Mouse (Mus musculus) embryonic fibroblast, embryonic 13.5 days (primary cell): Measurements from ENCODE around the gene Slc16a6. TPM values are rescaled to one million over a fixed set of nuclear protein-coding genes. Genes with fewer than 3 reads are reported as not detected.

ENCODE experiments used
- H3K27ac ChIP-seq: 2 replicates; pipeline ENCODE4 v1.5.1; 2012; ENCODE audit warnings: low read length, control low read depth, inconsistent platforms; ENCODE audit not compliant: insufficient read depth
- H3K4me1 ChIP-seq: 2 replicates; pipeline ENCODE4 v1.6.1; 2011; ENCODE audit warnings: low read length; ENCODE audit not compliant: control insufficient read depth, insufficient read depth
- H3K4me3 ChIP-seq: 2 replicates; pipeline ENCODE4 v1.5.1; 2011; ENCODE audit warnings: mild to moderate bottlenecking, control low read depth, low read length; ENCODE audit not compliant: insufficient read depth
- CTCF ChIP-seq: IDR thresholded peaks from 2 replicates; pipeline ENCODE4 v1.5.1; 2011; ENCODE audit warnings: mild to moderate bottlenecking, control low read depth, low read length, moderate library complexity, borderline replicate concordance; ENCODE audit not compliant: insufficient read depth
- POLR2A ChIP-seq: IDR thresholded peaks from 2 replicates; pipeline ENCODE4 v1.6.1; 2011; ENCODE audit warnings: low read depth, mild to moderate bottlenecking, control low read depth, low read length, moderate library complexity
- polyA plus RNA-seq: library from polyadenylated mRNA; stranded (reverse); fragments of >200 nt; gene quantifications from 2 replicates; pipeline ENCODE4 v1.2.4, GENCODE M21; 2011; ENCODE audit warnings: low read depth; ENCODE audit not compliant: missing spikeins, insufficient read length

The Slc16a6 gene
- polyA plus RNA-seq, 1 experiment, result 3.0 TPM

- no peak overlapping the region for H3K4me3 ChIP-seq
- no peaks in the 10 kb centered on the region for H3K4me1 ChIP-seq
- H3K27ac ChIP-seq, result no peak overlapping the region
- TF ChIP-seq POLR2A (no peak), CTCF (no peak)
Observed at GRCm38 (mm10) chr11:109487111-109487510, 13.7 kb upstream of the Slc16a6 start.

DNA sequence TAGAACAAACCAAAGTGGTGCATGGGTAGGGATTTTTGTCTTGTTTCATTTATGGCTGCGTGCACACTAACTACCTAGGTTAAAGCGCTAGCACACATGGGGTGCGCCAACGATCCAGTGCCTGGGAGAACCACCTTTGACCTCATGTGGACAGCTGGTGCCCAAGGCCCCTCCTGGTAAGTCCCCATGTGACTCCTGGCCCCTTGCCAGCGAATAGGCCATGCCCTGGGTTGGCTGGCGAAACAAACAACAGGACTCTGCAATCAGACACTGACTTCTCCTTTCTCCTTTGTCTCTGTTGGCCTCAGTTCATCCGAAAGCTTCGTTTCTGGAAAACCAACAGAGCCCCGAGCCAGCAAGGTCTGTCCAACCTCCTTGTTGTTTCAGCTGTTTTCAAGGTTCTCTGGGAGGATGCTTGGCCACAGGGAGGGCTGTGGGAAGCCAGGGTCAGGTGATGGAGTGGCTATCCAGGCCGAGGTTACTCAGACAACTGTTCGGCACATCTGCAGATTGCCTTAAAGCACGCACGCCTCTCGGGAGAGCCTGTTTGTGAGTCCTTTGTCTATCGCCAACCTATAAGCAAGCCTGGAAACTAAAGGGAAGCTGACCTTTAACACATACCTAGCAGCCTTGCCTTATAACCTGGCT is 12.1 kb upstream of the Slc16a6 start:
- Histone ChIP-seq H3K4me3 (no peak overlapping the region), H3K27ac (no peak overlapping the region), H3K4me1 (no peaks in the 10 kb centered on the region)
- TF ChIP-seq CTCF, result no peak

GRCm38 (mm10) chr11:109480440-109480839 is 7.0 kb upstream of the Slc16a6 start:
- no peak for TF ChIP-seq CTCF
- TF ChIP-seq POLR2A, result no peak
- no peaks in the 10 kb centered on the region for H3K4me1 ChIP-seq
- no peak overlapping the region for H3K27ac ChIP-seq
- H3K4me3 ChIP-seq, result no peak overlapping the region

DNA sequence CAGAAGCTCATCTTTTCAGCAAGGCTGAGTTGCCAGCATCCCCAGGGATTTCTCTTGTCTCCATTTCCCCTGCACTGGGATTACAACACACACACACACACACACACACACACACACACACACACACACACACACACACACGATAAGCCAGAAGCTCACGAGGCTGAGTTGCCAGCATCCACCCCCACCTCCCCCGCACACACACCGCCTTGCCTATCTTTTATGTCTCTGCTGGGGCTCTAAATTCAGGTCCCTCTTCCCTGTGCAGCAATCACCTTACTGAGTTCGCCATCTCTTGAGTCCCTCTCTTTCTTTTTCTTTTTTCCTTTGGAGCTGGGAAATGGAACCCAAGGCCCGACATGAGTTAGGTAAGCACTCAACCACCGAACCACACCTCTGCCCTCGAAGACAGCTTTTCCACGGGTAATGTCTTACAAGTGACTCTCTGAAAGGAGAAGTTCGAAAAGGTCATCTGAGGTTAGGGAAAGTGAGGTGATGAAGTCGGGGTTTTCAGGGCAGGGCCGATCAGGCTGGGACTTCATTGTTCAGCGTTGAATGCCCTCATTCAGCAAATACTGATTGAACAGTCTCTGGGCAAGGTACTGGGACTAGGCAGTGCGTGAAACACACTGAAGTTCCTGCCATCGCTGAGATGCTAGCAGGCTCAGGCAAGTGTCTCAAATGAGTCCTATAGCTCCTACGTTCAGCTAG is 6.3 kb upstream of the Slc16a6 start:
- H3K4me1 ChIP-seq, result no peaks in the 10 kb centered on the region
- no peak for TF ChIP-seq POLR2A
- TF ChIP-seq CTCF, result no peak
- no peak overlapping the region for H3K27ac ChIP-seq
- H3K4me3 ChIP-seq, result no peak overlapping the region

DNA sequence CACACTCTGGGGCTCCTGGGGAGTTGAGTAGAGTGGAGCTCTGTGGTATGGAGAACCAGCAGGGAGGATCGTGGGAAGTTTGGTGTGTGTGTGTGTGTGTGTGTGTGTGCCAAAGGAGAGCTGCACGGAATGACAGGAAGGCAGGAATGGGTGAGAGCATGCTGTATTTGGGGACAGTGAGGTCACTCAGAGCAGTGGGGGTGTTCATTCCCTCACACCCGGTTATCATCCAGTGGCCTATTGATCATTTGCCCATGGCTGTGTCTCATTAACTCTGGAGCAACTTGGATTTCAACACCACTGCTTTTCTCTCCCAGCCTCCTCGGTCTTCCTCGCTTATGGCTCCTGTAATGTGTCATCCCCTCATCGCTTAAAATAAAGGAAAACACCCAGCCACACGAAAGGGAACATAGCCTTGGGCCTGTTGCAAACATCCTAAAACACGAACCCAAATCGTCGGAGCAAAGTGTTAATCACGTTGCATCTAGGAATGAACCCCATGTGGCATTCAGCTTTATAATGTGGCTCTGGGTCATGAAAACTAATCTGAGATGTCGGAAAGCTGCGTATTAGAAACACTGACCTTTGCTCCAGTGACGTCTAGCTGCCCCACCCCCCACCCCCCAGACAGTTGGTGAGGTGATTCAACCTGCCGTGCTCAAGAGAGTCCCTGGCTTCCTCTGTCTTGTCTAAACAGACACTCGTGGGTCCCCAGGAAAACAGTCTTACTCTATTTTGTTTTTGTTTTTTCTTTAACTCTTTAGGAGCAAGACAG is 4.4 kb upstream of the Slc16a6 start:
- H3K27ac ChIP-seq, result no peak overlapping the region
- no peak overlapping the region for H3K4me3 ChIP-seq
- no peaks in the 10 kb centered on the region for H3K4me1 ChIP-seq
- TF ChIP-seq CTCF (no peak), POLR2A (no peak)

GRCm38 (mm10) chr11:109476653-109477052 is 3.3 kb upstream of the Slc16a6 start:
- H3K4me3 ChIP-seq, result no peak overlapping the region
- no peaks in the 10 kb centered on the region for H3K4me1 ChIP-seq
- TF ChIP-seq POLR2A (no peak), CTCF (no peak)
- H3K27ac ChIP-seq, result no peak overlapping the region

- Histone ChIP-seq H3K4me1 (no peaks in the 10 kb centered on the region), H3K4me3 (no peak overlapping the region), H3K27ac (no peak overlapping the region)
- TF ChIP-seq CTCF, result no peak
- no peak for TF ChIP-seq POLR2A
Observed at GRCm38 (mm10) chr11:109476241-109476640, 2.8 kb upstream of the Slc16a6 start.

DNA sequence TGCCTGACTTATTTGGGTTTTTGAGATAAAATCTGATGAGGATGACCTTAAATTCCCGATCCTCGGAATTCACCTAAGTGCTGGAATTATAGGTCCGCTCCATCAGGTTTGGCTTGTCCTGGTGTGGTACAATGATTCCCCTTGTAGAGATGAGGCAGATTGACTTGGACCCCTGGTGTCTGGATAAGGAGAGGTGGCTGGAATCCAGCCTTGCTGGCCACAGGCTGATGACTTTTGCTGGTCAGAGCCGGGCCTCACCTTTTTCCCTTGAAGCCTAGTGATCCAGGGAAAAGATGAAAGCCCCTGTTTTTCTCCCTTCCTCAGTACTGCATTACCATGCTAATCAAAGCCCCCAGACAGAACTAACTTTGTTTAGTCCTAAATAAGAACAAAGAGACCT is 2.3 kb upstream of the Slc16a6 start:
- no peaks in the 10 kb centered on the region for H3K4me1 ChIP-seq
- no peak overlapping the region for H3K27ac ChIP-seq
- H3K4me3 ChIP-seq, result no peak overlapping the region
- TF ChIP-seq POLR2A (no peak), CTCF (no peak)

GRCm38 (mm10) chr11:109474836-109475235 is 1.4 kb upstream of the Slc16a6 start:
- no peak overlapping the region for H3K4me3 ChIP-seq
- H3K27ac ChIP-seq, result no peak overlapping the region
- no peaks in the 10 kb centered on the region for H3K4me1 ChIP-seq
- TF ChIP-seq CTCF (no peak), POLR2A (no peak)

GRCm38 (mm10) chr11:109474086-109474742 is 816 bp upstream of the Slc16a6 start:
- Histone ChIP-seq H3K4me1 (no peaks in the 10 kb centered on the region), H3K4me3 (peak overlapping the region; percentile 48), H3K27ac (no peak overlapping the region)
- TF ChIP-seq CTCF, result no peak
- TF ChIP-seq POLR2A, result no peak

DNA sequence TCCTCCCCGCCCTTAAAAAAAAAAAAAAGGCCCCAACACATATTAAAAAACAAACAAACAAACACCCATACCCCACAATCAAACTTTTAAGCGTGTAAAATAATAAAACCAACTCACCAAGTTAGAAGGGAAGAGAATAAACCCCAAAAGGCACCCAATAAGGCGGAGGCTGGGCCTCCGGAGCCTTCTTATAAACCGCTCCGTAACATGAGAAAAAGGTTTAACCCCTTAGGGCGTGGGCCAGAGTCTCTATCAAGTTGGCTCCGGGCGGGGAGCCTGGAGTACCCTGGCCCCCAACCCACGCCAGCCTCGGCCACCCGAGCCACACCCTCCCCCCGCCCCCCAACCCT is 602 bp downstream of the Slc16a6 start:
- H3K4me1 ChIP-seq, result no peaks in the 10 kb centered on the region
- no peak overlapping the region for H3K27ac ChIP-seq

More for the DNA sequence above, 602 bp downstream of the Slc16a6 start:
- TF ChIP-seq POLR2A (no peak), CTCF (no peak)
- H3K4me3 ChIP-seq, result peak overlapping the region; percentile 48
